Mouse (Mus musculus) heart, embryonic 10.5 days (tissue): Measurements from ENCODE around the gene Kdm8. TPM values are rescaled to one million over a fixed set of nuclear protein-coding genes. Genes with fewer than 3 reads are reported as not detected.

Experiments used
- polyA plus RNA-seq: library from polyadenylated mRNA; unstranded; fragments of >200 nt; fragmentation: Nextera tagmentation; extraction: Ambion mirVana; gene quantifications from 2 replicates; pipeline ENCODE4 v1.2.1, GENCODE M21; 2016

Kdm8 gene
- polyA plus RNA-seq, 1 experiment from 2014 or later: 11.6 TPM

Other genes with a start within 250 kb of the Kdm8 start
- gene Nsmce1, start 46.9 kb downstream of the Kdm8 start, polyA plus RNA-seq: 122 and 123 TPM in 2 replicates
- gene Il4ra, start 107.4 kb downstream of the Kdm8 start, polyA plus RNA-seq: 2.2 and 3.4 TPM in 2 replicates
- gene Il21r, start 158.8 kb downstream of the Kdm8 start, polyA plus RNA-seq: 0.07 and 0.11 TPM in 2 replicates